Mouse (Mus musculus) bone marrow macrophage, adult 2 months (primary cell): ENCODE results near the gene Zfp408.

Experiments used
- CTCF ChIP-seq: IDR thresholded peaks from 2 replicates; pipeline ENCODE4 v1.5.1; 2012; ENCODE audit warnings: low read depth, mild to moderate bottlenecking, low read length, moderate library complexity
- POLR2A ChIP-seq: IDR thresholded peaks from 2 replicates; pipeline ENCODE4 v1.6.1; 2012; ENCODE audit warnings: mild to moderate bottlenecking, low read depth, low read length, borderline replicate concordance

GRCm38 (mm10) chr2:91628171-91628570, 21.4 kb downstream of the Zfp408 start:
- TF ChIP-seq CTCF: no peak
- TF ChIP-seq POLR2A: no peak
